Mouse (Mus musculus): ENCODE data around the gene 1700018B08Rik.
A peak's percentile ranks its signal among the peaks of the same experiment; 100 is the strongest.

Gene 1700018B08Rik

DNA sequence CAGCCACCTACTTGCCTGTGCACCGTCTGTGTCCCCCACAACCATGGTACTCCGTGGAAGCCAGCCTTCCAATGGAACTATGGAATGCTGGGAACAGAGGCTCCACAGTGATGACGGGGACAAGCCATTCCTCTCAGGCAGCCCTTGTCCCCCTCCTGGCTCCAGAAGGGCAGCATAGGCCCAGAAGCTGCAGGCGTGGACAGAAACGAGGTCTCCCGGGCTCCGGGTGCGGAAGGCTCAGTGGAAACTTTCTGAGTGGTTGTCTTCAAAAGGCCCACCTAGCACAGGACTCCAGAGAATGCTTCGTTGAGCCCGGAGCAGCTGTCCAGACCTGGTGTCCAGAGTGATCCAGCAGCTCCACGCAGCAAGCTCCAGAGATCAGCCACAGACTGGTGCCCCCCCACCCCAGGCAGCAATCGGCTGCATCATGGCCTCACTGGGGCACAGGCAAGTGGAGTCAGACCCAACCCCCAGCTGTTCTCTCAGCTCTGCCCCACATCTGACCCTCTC is at the start of gene 1700018B08Rik:
Gene 1700018B08Rik (minus strand): TSS at position 45 of the 510 bp plus-strand sequence.
- DNase-seq (ENCODE audit: inconsistent ontology term), result no peak

DNA sequence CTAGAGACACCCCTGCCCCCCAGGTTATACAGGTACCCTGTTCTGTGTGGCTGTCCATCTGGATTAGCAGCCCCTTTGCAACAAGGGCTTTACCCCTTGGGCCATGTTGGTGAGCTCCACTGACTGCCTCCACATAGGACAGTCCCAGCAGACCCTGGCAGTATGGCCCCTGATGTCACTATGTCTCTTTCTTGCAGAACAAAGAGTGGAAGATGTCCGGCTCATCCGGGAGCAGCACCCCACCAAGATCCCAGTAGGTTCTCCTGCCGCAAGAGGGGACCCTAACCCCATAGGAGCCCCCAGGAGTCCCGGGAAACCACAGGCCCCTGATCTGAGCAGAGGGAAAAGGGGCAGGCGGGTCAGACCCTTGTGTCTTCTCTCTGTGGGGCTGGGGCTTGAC is 49.2 kb upstream of the 1700018B08Rik start:
- DNase-seq (ENCODE audit: inconsistent ontology term), result no peak

DNA sequence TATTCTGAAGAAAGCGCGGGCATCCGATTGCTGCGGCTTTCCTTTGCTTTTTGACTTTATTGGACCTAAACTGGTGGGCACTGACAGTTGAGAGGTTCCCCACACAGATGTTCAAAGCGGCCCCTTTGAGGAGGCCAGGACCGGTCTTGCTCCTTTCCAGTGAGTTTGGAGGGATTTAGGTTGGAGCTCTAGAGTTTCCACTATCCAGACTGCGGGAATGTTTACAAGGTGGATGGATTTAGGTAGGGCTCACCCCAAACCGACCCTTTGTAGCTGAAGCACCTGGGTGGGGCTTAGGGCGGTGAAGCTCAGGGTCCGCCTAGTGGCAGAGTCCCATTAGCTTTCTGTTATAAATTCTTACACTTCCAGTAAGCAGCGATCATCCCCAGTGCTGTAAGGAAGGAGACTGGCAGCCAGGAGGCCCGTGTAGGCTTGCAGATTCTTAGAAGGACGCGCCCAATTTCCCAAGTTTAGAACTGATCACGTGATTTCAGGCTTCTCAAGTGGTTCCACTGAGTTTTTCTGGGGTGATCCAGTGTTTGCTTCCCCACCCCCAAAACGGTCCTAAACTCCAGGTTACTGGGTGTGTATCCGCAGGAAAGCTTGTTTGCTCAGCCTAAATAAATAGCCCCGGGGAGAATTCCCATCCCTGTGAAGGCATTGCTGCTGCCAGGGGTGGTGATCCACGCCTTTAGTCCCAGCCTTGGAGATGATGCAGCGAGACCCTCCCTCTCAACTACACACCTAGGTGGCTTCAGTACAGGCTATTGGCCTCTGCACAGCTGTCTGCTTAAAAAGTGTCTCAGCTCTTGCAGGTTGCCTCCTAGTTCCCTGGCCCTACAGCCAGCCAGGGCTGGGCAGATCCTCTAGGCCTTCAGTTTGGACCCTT is 47.3 kb upstream of the 1700018B08Rik start:
- peak; percentile 54 for DNase-seq (ENCODE audit: inconsistent ontology term)

DNA sequence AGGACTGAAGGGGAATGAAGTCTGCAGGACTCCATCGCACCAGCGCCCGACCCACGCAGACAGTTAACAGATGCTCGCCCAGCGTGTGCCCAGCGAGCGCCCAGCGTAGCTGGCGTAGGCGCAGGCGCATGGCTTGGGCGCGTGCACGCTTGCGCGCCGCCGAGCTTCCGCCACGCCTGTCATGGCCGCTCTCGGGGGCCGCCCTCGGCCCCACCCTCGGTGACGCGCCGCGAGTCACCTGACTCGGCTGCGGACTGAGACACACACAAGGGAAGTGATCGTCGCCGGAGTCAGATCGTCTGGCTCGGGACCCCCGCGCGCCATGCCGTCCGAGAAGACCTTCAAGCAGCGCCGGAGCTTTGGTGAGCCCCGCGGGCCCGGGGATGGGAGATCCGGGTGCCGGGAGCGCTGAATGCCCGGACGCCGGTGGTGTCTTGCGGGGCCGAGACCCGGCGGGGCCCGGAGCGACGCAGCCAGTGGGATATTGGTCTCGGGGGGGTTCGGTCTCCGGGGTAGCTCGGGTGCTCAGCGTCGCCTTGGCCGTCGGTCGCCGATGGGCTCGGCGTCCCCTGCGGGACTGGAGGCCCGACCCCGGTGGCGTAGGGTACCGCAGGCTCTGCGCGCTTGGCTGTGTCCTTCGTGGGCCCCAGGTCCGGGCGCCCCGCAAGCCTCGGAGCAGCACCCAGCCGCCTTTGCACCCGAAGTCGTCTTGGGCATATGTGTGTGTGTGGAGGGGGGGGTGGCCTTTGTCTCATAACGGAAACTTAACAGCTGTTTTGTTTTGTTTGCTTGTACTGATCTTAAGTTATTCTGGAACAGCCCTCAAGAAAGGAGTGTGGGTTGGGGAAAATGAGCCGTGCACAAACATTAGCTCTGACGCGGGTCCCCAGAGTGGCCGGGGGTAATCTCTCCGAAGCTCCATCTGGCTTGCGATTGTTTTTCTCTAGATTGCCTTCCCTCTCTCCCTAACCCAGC is 46.4 kb upstream of the 1700018B08Rik start, which contains the start of gene Map1lc3b:
Gene Map1lc3b (plus strand): TSS at position 159 of the 975 bp plus-strand sequence.
- peak; percentile 96 for DNase-seq (ENCODE audit: inconsistent ontology term)

DNA sequence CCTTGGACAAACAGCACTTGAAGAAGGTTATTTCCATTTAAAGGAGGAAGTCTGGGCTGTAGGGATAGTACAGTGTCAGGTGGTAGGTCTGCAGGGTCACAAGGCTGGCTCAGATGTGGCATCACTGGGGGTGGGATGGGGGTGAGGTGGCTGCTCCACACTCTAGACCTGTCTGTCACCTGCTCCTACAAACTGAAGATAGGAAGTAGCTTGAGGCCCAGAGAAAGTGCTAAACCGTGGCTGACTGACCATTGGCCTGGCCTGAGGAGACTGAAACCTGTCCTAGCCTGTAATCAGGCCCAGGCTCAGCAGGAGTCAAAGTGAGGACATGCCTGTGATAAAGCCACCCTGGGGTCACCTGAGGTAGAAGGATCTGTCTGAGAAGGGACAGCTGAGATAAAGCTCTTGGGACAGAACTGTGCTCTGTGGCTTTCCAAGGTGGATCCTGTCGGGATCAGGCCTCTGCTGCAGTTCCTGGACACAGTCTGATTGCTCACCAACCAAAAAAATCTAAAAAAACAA is 45.1 kb upstream of the 1700018B08Rik start:
- DNase-seq (ENCODE audit: inconsistent ontology term), result no peak

DNA sequence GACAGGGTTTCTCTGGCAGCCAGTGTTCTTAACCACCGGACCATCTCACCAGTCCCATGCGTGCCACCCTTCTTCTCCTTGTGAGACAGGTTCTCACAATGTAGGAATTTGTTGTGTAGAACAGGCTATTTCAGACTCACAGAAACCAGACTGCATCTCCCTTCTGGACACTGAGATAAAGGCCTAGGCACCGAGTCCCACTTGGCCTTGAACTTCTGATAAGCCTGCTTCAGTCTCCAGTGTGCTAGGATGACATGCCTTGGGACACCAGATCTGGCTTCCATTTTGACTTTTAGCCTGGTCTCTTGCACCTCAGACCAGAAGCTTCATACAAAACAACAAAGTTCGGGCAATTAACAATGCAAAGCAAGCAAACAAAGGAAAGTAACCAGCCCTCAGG is 44.6 kb upstream of the 1700018B08Rik start:
- DNase-seq (ENCODE audit: inconsistent ontology term), result no peak

DNA sequence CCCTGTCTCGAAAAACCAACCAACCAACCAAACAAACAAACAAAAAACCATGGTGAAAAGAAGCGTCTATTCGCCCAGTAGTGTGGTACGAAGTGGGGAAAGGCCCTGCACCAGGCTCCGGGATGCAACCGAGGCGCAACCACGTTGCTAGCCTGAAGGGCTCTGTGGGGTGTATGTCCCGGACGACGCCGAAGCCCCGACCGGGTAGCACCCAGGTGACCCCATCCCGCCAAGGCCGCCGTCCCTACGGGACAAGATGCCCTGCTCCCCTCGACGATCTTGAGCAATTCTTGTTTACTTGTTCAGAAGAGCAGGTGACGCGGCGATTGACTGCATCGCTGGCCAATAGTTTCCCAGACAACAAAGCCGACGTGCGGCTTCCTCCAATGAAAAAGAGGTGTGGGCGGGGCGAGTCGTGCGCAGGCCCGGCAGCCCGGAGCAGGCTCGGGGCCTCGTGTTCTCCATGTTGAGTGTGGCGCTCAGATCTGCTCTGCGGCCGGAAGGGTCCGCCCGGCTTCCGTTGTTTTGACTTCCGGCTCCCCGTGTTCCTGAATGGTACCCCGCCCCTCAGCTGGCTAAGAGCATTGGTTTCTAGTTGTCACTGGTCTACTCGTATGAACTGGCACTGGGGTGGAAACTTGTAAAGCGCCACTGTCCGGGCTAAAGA is 41.2 kb upstream of the 1700018B08Rik start:
- peak; percentile 98 for DNase-seq (ENCODE audit: inconsistent ontology term)

DNA sequence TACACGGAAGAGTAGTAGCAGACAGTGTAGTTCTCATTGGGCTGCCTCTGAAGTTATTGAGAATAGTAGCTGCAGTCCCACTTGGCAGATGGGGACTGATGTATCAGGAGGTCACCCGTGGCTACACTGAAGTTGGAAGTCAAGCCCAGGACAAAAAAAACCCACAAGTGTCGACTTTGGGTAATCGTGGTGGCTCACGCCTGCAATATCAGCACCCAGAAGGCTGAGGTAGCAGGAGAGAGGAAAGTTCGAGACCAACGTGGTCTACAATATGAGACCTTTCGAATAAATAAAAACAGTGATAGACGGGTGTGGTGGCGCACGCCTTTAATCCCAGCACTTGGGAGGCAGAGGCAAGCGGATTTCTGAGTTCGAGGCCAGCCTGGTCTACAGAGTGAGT is 40.6 kb upstream of the 1700018B08Rik start:
- no peak for DNase-seq (ENCODE audit: inconsistent ontology term)

DNA sequence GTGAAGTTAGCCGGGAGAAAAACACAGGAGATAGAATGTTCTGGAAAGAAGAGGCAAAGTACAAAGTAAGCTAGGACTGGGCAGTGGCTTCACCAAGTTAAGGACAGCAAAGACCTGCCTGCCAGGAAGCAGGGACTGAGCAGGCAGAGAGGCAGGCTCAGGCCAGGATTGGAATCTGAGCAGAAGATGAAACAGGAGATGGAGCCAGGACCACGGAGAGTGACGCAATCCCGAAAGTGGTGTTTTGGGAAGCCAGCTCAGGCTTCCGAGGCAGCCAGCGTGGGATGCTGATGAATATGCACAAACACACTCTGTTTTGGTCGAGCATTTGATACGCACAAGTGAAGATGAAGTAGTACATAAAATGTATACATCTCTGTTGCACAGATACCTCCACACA is 39.5 kb upstream of the 1700018B08Rik start:
- no peak for DNase-seq (ENCODE audit: inconsistent ontology term)

DNA sequence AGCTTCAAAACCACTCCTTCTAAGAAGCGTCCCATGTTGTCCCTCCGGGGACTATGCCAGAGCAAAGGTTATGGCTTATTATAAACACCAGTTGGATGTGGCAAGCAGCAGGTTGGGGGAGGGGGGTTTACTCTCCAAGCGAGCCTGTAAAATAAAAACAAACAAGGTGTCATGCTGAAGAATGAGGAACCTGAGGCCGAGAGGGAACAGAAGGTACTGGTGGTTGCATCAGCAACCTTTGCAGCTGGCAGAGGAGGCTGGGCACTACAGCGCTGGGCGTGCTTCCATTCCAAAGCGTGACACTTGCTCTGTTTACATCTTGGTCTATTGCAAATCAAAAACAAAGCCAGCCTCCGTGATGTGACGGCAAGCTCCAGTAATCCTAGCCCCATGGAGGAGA is 36.3 kb upstream of the 1700018B08Rik start:
- no peak for DNase-seq (ENCODE audit: inconsistent ontology term)

DNA sequence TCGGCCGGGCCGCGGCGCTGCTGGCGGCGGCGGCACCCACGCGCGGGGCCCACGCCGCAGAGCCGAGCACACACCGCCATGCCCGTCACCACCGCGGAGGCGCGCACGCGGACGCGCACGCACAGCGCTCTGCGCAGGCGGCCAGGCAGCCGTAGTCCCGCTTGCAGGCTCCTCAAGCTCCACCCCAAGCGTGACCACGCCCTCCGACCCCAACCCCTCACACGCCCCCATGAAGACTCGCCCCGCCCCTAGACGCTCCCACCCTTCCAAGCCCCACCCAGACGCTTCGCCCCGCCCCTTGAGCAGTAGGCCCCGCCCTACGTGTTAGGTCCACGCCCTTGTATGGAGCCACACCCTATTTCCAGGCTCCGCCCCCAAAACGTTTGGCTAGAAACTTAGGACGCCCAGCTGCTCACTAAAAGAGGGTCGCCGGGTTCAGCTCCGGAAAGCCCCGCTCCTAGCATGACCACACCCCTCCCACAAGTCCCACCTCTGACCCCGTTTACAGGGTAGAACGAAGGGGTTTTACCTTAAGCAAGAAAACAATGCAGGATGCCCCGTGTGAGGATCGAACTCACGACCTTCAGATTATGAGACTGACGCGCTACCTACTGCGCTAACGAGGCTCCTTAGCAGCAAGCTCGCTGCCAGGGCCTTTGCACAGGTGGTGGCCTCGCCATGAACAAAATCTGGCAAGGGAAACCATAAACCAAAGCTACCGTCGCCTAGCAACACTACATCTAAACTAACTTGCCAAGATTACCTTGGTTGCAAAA is 34.7 kb upstream of the 1700018B08Rik start, which contains the start of gene Fbxo31:
Gene Fbxo31 (minus strand): TSS at position 131 of the 776 bp plus-strand sequence.
- DNase-seq (ENCODE audit: inconsistent ontology term), result peak; percentile 98

DNA sequence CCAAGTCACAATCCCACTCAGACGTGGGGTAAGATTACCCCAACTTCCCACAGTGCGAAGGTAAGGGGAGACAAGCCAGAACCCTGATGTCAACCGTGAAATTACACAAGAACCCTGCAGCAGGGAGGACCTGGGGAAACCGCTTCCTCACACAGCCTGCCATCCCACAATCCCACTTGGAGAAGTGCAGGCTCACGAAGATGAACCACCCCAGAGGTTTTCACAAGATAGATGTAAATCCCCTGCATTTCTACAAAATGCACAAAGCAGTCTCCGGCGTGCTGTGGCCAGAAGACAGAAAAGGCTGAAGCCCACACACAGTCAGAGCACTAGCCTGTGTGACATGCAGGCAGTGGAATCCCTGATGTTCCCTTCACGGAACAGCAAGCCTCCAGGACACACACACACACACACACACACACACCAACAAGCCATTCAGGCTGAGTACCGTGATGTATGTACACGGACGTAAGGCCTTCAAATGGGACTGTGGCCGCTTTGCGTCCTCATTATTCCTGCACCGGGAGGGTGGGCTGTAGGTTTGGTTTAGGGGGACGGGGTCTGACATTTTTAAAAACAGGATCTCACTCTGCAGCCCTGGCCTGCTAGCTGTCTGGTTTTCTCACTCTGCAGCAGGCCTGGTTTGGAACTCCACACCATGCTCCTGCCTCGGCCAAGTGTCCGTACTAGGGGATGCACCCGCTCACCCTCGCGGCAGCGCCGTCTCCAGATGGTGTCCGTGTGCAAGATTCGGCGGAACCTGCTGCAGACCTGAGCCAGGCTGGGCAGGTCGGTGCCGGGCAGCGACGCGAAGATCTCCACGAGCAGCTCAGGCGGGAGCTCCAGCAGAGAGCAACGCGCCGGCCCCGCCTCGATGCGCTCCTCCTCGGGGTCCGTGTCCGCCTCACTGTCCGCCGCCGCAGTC is 33.9 kb upstream of the 1700018B08Rik start:
- no peak for DNase-seq (ENCODE audit: inconsistent ontology term)

DNA sequence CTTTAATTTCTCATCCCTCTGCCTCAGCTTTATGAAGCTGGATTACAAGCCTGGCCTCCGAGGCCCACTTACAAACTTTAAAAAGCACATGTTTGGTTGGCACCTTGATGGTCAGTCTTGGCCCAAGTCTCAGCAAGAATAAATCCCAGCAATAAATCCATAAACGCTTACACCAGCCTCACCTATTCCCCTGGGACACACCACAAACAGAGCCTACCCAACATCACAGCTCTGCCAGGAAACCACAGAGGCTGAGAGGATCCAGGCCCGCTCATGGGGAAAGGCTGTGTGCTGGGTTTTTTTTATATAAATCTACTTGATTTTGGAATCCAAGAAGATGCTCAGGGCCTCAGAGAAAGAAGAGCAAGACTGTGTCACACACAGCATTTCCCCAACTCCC is 31.5 kb upstream of the 1700018B08Rik start:
- no peak for DNase-seq (ENCODE audit: inconsistent ontology term)

DNA sequence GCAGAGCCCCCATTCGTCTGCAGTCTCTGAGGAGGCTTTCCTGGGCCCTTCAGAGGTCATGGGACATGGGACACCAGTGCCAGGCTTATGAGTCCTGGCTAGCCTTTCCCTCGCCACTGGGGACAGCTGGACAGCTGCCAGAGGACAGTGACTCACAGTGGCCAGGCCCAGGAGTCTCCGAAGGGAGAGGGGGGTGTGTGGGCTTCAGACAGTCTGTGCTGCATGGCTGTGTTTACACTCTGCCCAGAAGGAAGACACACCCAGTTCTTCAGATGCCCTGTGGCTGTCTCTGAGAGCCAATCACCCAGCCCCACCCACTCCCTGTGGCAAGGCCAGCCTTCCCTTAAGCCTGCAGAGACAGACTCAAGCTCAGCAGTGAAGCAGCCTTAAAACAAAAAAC is 29.2 kb upstream of the 1700018B08Rik start:
- DNase-seq (ENCODE audit: inconsistent ontology term), result peak; percentile 94

DNA sequence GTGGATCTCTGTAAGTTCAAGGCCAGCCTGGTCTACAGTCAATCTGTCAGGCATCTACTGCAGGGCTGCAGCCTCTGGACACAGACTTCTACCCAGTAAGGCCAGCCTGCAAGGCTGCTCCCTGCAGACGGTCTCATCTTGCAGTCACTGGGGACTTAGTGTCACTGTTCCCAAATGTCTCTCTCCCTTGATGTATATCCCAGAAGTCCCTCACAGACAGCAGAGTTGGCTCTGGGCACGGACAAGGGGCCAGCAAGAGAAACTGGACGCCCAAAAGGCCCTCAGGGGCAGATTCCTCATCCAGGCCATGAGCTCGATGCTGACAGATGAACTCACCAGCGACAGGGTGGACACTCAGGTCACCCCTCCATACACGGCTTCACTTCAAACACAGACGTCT is 28.0 kb upstream of the 1700018B08Rik start:
- DNase-seq (ENCODE audit: inconsistent ontology term), result no peak

DNA sequence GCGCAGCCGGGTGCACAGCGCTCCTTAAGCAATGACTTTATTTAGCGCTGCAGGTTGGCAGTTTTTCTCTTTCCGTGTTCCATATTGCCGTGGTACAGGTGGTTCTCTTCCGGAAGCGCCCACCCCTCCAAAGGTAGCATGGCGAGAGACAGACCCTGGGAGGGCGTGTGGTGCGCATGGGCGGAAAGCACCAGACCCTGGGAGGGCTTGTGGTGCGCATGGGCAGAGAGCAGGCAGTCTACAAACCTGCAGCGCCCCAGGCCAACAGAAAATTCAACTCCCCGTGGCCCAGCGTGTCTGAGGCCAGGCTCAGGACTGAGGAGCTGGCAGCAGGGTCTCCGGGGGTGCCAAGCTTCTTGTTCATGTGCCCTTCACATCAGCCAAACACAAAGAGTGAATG is 26.7 kb upstream of the 1700018B08Rik start:
- no peak for DNase-seq (ENCODE audit: inconsistent ontology term)

DNA sequence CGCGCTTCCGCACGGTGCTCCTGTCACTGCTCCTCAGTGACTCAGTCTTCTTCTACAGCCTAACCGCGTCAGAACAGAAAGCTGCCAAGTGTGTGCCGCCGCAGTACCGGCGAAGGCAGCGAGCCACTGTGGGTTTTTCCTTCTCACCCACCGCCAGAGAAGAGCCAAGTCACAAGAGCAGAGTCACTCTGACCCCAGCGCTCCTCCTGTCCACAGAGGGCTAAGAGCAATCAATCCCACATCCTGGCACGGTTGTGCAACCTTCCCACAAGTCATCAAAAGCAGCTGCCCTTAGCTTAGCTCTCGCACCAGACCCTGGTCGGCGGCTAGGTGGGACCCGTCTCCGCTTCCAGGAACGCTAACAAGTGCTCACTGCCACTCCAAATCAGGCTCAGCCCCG is 26.2 kb upstream of the 1700018B08Rik start:
- peak; percentile 33 for DNase-seq (ENCODE audit: inconsistent ontology term)

DNA sequence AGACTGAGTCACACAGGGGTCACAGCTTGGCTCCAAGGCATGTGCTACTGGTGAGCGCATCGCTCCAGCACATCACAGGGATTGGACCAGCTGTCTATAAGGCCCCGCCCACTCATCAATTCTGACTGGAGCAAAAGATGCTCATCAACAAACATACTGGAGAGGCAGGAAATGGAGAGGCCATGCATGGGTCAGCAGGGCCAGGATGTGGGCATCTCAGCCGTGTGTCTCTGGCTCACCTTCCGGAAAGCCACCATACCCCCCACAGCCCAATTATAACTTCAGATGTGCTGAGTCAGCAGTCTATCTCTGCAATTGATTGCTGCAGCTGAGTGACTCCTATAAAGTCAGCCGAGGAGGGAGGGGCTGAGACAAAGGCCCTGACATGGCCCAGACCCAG is 24.2 kb upstream of the 1700018B08Rik start:
- no peak for DNase-seq (ENCODE audit: inconsistent ontology term)

DNA sequence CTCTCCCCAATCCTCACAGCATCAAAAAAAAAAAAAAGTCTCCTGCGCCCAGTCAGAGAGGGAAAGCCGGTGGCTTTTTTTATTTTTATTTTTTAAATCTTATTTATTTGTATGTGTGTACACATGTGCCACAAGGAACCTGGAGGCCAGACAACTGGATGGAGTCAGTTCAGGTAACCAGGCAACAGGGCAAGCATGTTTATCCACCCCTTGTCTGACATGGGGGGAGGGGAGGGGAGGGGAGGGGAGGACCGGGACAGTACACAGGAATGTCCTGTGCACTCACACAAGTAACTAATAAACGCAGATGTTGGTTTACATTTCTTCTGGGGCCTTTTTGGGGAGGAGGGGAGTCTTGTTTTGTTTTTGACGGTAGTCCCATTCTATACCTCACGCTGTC is 19.6 kb upstream of the 1700018B08Rik start:
- no peak for DNase-seq (ENCODE audit: inconsistent ontology term)

Data from Muller cell, postnatal 12 days (primary cell).